Mouse (Mus musculus): ENCODE measurements around the gene Rhpn2.

GRCm38 (mm10) chr7:35372483-35373017, 38.6 kb downstream of the Rhpn2 start:
- TF ChIP-seq CTCF (conservative IDR thresholded peaks at IDR 0.05; ENCODE audit: low read length) (no peak), NANOG (IDR thresholded peaks at IDR 0.05; ENCODE audit: borderline replicate concordance, low read length) (no peak), POU5F1 (IDR thresholded peaks at IDR 0.05; ENCODE audit: borderline replicate concordance, low read length) (no peak)

All from E14TG2a.4 (cell line).